8 mouse cellular contexts compared by ENCODE assay signal in genomic region chr2:155775685-155776263, GRCm38 (mm10). TPM values are rescaled to one million over a fixed set of nuclear protein-coding genes. Genes with fewer than 3 reads are reported as not detected.
DNase-seq lines count a peak whose midpoint lies in the region; ATAC-seq and TF ChIP-seq lines count a peak whose summit lies in the region.

No protein-coding gene starts in this region.

- peak; percentile 51; the same call in 1 of the 2 replicates for ATAC-seq in cerebellum, adult (ENCODE audit: insufficient number of reproducible peaks, low FRiP score, low TSS enrichment)
- ATAC-seq in forebrain, embryonic 13.5 days, result peak; percentile 78
- ATAC-seq in lung, embryonic 15.5 days (ENCODE audit: borderline replicate concordance, extremely low read depth, low FRiP score, low TSS enrichment), result peak; percentile 81; the same call in 1 of the 2 replicates

- H3K36me3 ChIP-seq in forebrain, embryonic 13.5 days (ENCODE audit: poor library complexity, severe bottlenecking), result no peaks in the 10 kb centered on the region
- no peaks in the 10 kb centered on the region for H3K36me3 ChIP-seq in lung, embryonic 15.5 days

- peak; percentile 63 for DNase-seq in MN1 (ENCODE audit: low spot score)
- peak; percentile 80 for DNase-seq in heart, postnatal 4 days
- peak; percentile 25 for DNase-seq in layer of hippocampus, adult 9-11 months
- DNase-seq in urinary bladder, postnatal 10 days (ENCODE audit: low spot score), result peak; percentile 11

- H3K4me3 ChIP-seq in forebrain, embryonic 13.5 days, result peak overlapping the region; percentile 71
- H3K4me3 ChIP-seq in lung, embryonic 15.5 days, result peak overlapping the region; percentile 49
- H3K4me3 ChIP-seq in olfactory bulb, adult 2 months (ENCODE audit: insufficient read depth, low read depth, low read length), result peak overlapping the region; percentile 82

- H3K9ac ChIP-seq in forebrain, embryonic 13.5 days, result peak overlapping the region; percentile 91
- H3K9ac ChIP-seq in lung, embryonic 15.5 days, result no peak overlapping the region

- H3K27me3 ChIP-seq in forebrain, embryonic 13.5 days, result peaks cover 47% of the 10 kb centered on the region
- peaks cover 58% of the 10 kb centered on the region for H3K27me3 ChIP-seq in lung, embryonic 15.5 days

- H3K9me3 ChIP-seq in forebrain, embryonic 13.5 days (replicated peaks), result no peaks in the 10 kb centered on the region
- H3K9me3 ChIP-seq in lung, embryonic 15.5 days, result no peaks in the 10 kb centered on the region

- peaks cover 28% of the 10 kb centered on the region for H3K4me1 ChIP-seq in forebrain, embryonic 13.5 days
- H3K4me1 ChIP-seq in lung, embryonic 15.5 days, result peaks cover 8% of the 10 kb centered on the region
- peaks cover 18% of the 10 kb centered on the region for H3K4me1 ChIP-seq in olfactory bulb, adult 2 months (ENCODE audit: control insufficient read depth, insufficient read depth, low read length)

- peak overlapping the region; percentile 81 for H3K4me2 ChIP-seq in forebrain, embryonic 13.5 days
- peak overlapping the region; percentile 96 for H3K4me2 ChIP-seq in lung, embryonic 15.5 days

- peak overlapping the region; percentile 61 for H3K27ac ChIP-seq in forebrain, embryonic 13.5 days
- no peak overlapping the region for H3K27ac ChIP-seq in lung, embryonic 15.5 days
- H3K27ac ChIP-seq in olfactory bulb, adult 2 months (ENCODE audit: insufficient read depth, low read depth, low read length), result peak overlapping the region; percentile 40

- WGBS in forebrain, embryonic 13.5 days, result under 1% methylated on average over 43 of the region's 44 CpGs
- 2% methylated on average over 44 of the region's 44 CpGs for WGBS in lung, embryonic 15.5 days
- WGBS in olfactory bulb, adult 2 months, result 1% methylated on average over 44 of the region's 44 CpGs

- no peak for TF ChIP-seq CTCF in olfactory bulb, adult 2 months (IDR thresholded peaks at IDR 0.05; ENCODE audit: insufficient read depth, low read depth, low read length)

- TF ChIP-seq POLR2A in olfactory bulb, adult 2 months (IDR thresholded peaks at IDR 0.05; ENCODE audit: insufficient read depth, low read depth, low read length), result no peak

RNA-seq across cellular contexts. Expression of gene Mmp24, which starts 0.6 kb away (rescaled TPM):
- 5.1 and 5.8 TPM in 2 replicates for polyA plus RNA-seq in forebrain, embryonic 13.5 days (2015; fragmentation: Nextera tagmentation; extraction: Ambion mirVana)
- under 1 TPM; 0.07 TPM for total RNA-seq in heart, postnatal 4 days (2021)
- polyA plus RNA-seq in lung, embryonic 15.5 days (2015; fragmentation: Nextera tagmentation; extraction: Ambion mirVana), result 0.04 and 0.09 TPM in 2 replicates
- not detected in 2 replicates for polyA plus RNA-seq in olfactory bulb, adult 2 months (2012; ENCODE audit: insufficient read depth, insufficient read length, low replicate concordance, missing spikeins)

RNA-seq across cellular contexts. Expression of gene Procr, which starts 24.9 kb away (rescaled TPM):
- polyA plus RNA-seq in forebrain, embryonic 13.5 days (2015; fragmentation: Nextera tagmentation; extraction: Ambion mirVana), result 1.6 and 2.0 TPM in 2 replicates
- 1 to 10 TPM; 5.6 to 8.0 TPM for total RNA-seq in heart, postnatal 4 days (2021)
- polyA plus RNA-seq in lung, embryonic 15.5 days (2015; fragmentation: Nextera tagmentation; extraction: Ambion mirVana), result 14.6 and 15.3 TPM in 2 replicates
- polyA plus RNA-seq in olfactory bulb, adult 2 months (2012; ENCODE audit: insufficient read depth, insufficient read length, low replicate concordance, missing spikeins), result not detected in 2 replicates

RNA-seq across cellular contexts. Expression of gene Gm17581, which starts 40.1 kb away (rescaled TPM):
- not detected in 2 replicates for polyA plus RNA-seq in forebrain, embryonic 13.5 days (2015; fragmentation: Nextera tagmentation; extraction: Ambion mirVana)
- not detected for total RNA-seq in heart, postnatal 4 days (2021)
- not detected in 2 replicates for polyA plus RNA-seq in lung, embryonic 15.5 days (2015; fragmentation: Nextera tagmentation; extraction: Ambion mirVana)
- polyA plus RNA-seq in olfactory bulb, adult 2 months (2012; ENCODE audit: insufficient read depth, insufficient read length, low replicate concordance, missing spikeins), result not detected in 2 replicates

RNA-seq across cellular contexts. Expression of gene BC029722, which starts 43.5 kb away (rescaled TPM):
- 19.4 and 20.3 TPM in 2 replicates for polyA plus RNA-seq in forebrain, embryonic 13.5 days (2015; fragmentation: Nextera tagmentation; extraction: Ambion mirVana)
- total RNA-seq in heart, postnatal 4 days (2021), result 10 to 100 TPM; 11.0 to 11.5 TPM
- polyA plus RNA-seq in lung, embryonic 15.5 days (2015; fragmentation: Nextera tagmentation; extraction: Ambion mirVana), result 17.4 and 19.7 TPM in 2 replicates
- polyA plus RNA-seq in olfactory bulb, adult 2 months (2012; ENCODE audit: insufficient read depth, insufficient read length, low replicate concordance, missing spikeins), result not detected in 2 replicates

RNA-seq across cellular contexts. Expression of gene Edem2, which starts 46.5 kb away (rescaled TPM):
- 35.1 and 38.6 TPM in 2 replicates for polyA plus RNA-seq in forebrain, embryonic 13.5 days (2015; fragmentation: Nextera tagmentation; extraction: Ambion mirVana)
- 1 to 10 TPM; 9.3 to 9.7 TPM for total RNA-seq in heart, postnatal 4 days (2021)
- polyA plus RNA-seq in lung, embryonic 15.5 days (2015; fragmentation: Nextera tagmentation; extraction: Ambion mirVana), result 41.2 and 45.2 TPM in 2 replicates
- polyA plus RNA-seq in olfactory bulb, adult 2 months (2012; ENCODE audit: insufficient read depth, insufficient read length, low replicate concordance, missing spikeins), result not detected in 2 replicates

Comparison
In these comparisons a context has a peak if more than half of its experiments do, and no peak if none do; other contexts are left out.
1. DNase-seq: peak in every context shown above with its lines; median percentile 80 in heart, postnatal 4 days; 63 in MN1; 25 in layer of hippocampus, adult 9-11 months; 11 in urinary bladder, postnatal 10 days.